Mouse (Mus musculus) thymus, adult 2 months (tissue): ENCODE results near the gene Mindy3. TPM values are rescaled to one million over a fixed set of nuclear protein-coding genes. Genes with fewer than 3 reads are reported as not detected.

Source experiments
- DNase-seq: peaks from one replicate; pipeline ENCODE4 v3.0.0; 2021
- H3K27ac ChIP-seq: fragments of 200-500 bp; 2 replicates; pipeline ENCODE4 v1.5.1; 2012; ENCODE audit warnings: low read length, control low read depth; ENCODE audit not compliant: control insufficient read depth, insufficient read depth
- H3K27me3 ChIP-seq: fragments of 200-500 bp; 2 replicates; pipeline ENCODE4 v1.6.1; 2012; ENCODE audit warnings: mild to moderate bottlenecking, low read length, moderate library complexity, mixed read lengths; ENCODE audit not compliant: control insufficient read depth, insufficient read depth
- H3K36me3 ChIP-seq: fragments of 200-500 bp; 2 replicates; pipeline ENCODE4 v1.6.1; 2012; ENCODE audit warnings: mild to moderate bottlenecking, low read length, moderate library complexity; ENCODE audit not compliant: control insufficient read depth, insufficient read depth
- H3K4me1 ChIP-seq: fragments of 200-500 bp; replicated peaks from 2 replicates; pipeline ENCODE4 v1.6.1; 2012; ENCODE audit warnings: low read length; ENCODE audit not compliant: control insufficient read depth, insufficient read depth
- H3K4me3 ChIP-seq: fragments of 200-500 bp; 2 replicates; pipeline ENCODE4 v1.5.1; 2012; ENCODE audit warnings: mild to moderate bottlenecking, low read length, control low read depth, moderate library complexity; ENCODE audit not compliant: control insufficient read depth, insufficient read depth
- CTCF ChIP-seq: fragments of 200-500 bp; IDR thresholded peaks from 2 replicates; pipeline ENCODE4 v1.5.1; 2012; ENCODE audit warnings: mild to moderate bottlenecking, control low read depth, low read length, moderate library complexity, borderline replicate concordance; ENCODE audit not compliant: control insufficient read depth, poor library complexity, insufficient read depth; ENCODE audit errors: extremely low read depth
- POLR2A ChIP-seq: fragments of 200-500 bp; IDR thresholded peaks from 2 replicates; pipeline ENCODE4 v1.6.1; 2012; ENCODE audit warnings: mild to moderate bottlenecking, low read length, control low read depth, moderate library complexity; ENCODE audit not compliant: control insufficient read depth, poor library complexity, insufficient read depth; ENCODE audit errors: extremely low read depth
- WGBS: fragments of 180-500 bp; shearing (Covaris S2); methylation state at CpG from one replicate; pipeline ENCODE4 v1.1.7; 2018; 5-methylcytosine and 5-hydroxymethylcytosine counted together
- polyA plus RNA-seq: library from polyadenylated mRNA; depleted of rRNA; stranded (reverse); fragments of >200 nt; gene quantifications from 2 replicates; pipeline ENCODE4 v1.2.3, GENCODE M21; 2012

Gene Mindy3
- polyA plus RNA-seq, 1 experiment, result 137 TPM

DNA sequence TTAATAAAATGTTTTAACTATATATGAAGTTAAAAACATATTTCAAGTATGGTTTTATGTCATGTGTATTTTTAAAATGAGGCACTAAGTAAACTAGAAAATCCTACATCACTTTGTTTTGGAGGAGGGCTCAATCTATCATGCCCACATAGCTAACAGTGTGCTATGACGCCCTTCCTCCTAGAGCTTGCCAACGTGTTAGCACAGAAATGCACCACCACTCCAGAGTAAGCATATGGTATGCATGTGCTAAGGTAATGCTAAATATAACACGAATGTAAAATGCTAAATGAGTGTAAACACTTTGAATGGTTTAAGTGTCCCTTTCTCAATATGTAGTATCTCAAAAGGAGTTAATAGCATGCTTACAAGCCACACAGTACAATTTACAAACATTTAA lies 16.8 kb downstream of the Mindy3 start:
- no peak for DNase-seq
- Histone ChIP-seq H3K36me3 (peaks cover 10% of the 10 kb centered on the region), H3K4me3 (no peak overlapping the region), H3K27ac (no peak overlapping the region), H3K27me3 (no peaks in the 10 kb centered on the region), H3K4me1 (no peaks in the 10 kb centered on the region)
- TF ChIP-seq POLR2A (no peak), CTCF (no peak)
- 95% methylated on average over 3 of the region's 3 CpGs for WGBS

DNA sequence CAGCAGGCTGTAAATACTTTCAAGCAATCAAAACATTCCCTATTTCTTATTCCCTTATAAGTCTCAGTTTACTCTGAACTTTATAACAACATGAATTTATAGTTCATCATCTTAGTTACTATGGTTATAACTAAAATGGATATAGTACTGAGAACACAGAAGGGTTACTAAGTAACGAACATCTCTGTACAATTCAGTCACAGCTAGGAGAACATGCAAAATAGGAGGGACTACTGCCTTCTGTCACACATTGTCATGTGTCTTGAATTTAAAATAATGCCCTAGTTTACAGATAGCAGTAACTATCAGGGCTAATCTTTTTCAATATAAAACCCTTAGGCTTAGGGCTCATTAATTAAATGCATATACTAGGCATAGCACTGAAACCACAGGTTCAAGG lies 18.1 kb downstream of the Mindy3 start:
- WGBS, result 100% methylated on average over 1 of the region's 1 CpGs
- Histone ChIP-seq H3K27ac (no peak overlapping the region), H3K36me3 (peaks cover 13% of the 10 kb centered on the region), H3K27me3 (no peaks in the 10 kb centered on the region), H3K4me1 (no peaks in the 10 kb centered on the region), H3K4me3 (no peak overlapping the region)
- DNase-seq, result no peak
- TF ChIP-seq POLR2A (no peak), CTCF (no peak)

DNA sequence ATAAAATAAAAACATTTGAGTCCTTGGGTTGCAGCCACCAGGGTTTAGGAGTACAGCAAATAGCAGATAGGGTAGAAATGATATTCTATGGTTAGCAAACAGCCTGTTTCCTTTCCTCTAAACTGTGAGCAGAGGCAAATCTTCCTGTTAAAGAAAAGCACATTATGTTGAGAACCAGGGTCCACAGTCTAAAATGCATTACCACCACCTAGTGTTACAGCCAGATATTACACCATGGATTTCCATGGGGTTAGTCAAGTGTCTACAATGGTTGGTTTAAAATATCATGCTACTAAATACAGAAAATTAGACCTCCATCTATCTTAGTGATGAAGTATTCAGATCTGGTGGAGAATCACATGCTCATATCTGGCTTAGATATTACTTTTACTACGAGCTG lies 30.2 kb downstream of the Mindy3 start:
- TF ChIP-seq CTCF (no peak), POLR2A (no peak)
- H3K36me3 ChIP-seq, result peaks cover 20% of the 10 kb centered on the region
- H3K27ac ChIP-seq, result no peak overlapping the region
- DNase-seq, result peak; percentile 30
- H3K27me3 ChIP-seq, result no peaks in the 10 kb centered on the region
- H3K4me1 ChIP-seq, result no peaks in the 10 kb centered on the region
- WGBS, result 87% methylated on average over 1 of the region's 1 CpGs
- H3K4me3 ChIP-seq, result no peak overlapping the region

DNA sequence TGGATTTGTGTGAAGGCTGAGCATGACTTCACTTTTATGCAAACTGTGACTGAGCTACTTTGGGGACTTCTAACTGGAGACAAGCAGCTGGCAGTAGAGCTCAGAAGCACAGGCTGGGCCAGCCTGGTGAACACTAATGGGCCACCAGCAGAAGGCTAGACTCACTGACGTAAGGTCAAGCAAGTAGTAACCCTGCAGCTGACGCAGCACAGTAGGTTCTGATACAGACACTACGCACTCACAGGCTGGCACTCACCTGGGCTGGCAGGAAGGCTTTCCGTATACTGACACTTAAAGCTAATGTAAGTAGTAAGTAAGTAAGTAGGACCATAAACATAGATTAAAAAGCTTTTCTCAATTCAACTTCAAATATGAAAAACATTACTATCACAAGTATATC lies 30.7 kb downstream of the Mindy3 start:
- WGBS, result 99% methylated on average over 4 of the region's 4 CpGs
- H3K27ac ChIP-seq, result no peak overlapping the region
- no peak for TF ChIP-seq CTCF
- no peak for TF ChIP-seq POLR2A

DNA sequence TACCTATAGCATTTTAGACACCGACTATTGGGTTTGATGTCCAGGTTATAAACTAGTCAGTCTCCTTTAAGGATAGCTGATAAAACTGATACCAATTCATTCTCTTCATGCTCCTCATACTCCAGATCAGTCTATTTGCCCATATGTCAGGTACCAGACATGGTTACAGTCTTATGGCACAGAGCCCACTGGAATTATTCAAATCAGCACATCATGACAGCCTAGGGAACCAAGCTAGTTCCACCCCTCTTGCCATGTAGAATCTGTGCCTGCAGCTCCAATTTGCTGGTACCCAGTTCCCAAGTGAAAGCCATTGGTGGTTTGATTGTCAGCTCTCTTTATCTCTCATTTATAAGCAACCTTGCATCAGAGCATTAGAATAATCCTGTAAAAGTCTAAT lies 34.9 kb downstream of the Mindy3 start:
- Histone ChIP-seq H3K36me3 (peaks cover 32% of the 10 kb centered on the region), H3K27ac (no peak overlapping the region), H3K4me3 (no peak overlapping the region), H3K27me3 (no peaks in the 10 kb centered on the region), H3K4me1 (no peaks in the 10 kb centered on the region)
- TF ChIP-seq POLR2A, result no peak
- no peak for TF ChIP-seq CTCF
- WGBS, result 100% methylated on average over 1 of the region's 1 CpGs
- DNase-seq, result no peak

More for the DNA sequence above, 30.7 kb downstream of the Mindy3 start:
- no peak for DNase-seq
- peaks cover 24% of the 10 kb centered on the region for H3K36me3 ChIP-seq
- no peaks in the 10 kb centered on the region for H3K27me3 ChIP-seq
- H3K4me1 ChIP-seq, result no peaks in the 10 kb centered on the region
- no peak overlapping the region for H3K4me3 ChIP-seq

DNA sequence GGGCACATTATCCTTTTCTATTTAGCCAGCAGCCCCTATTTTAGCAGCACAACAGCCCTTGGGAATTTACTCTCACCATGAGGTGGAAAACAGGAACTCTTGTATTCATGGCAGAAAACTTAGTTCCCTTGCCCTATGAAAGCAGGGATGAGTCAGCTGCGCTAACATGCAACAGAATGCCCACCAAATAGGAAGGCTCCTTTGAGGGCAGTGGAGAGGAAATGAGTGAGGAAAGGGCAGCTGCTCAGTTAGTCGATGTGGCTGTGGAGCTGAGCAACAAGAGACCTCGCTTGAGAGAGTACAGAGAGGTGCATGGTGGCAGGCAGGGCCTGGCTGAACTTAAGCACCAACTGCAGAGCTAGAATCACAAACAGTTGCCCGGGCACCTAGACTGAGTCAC lies 36.6 kb downstream of the Mindy3 start:
- Histone ChIP-seq H3K27me3 (no peaks in the 10 kb centered on the region), H3K4me3 (no peak overlapping the region), H3K27ac (no peak overlapping the region), H3K4me1 (no peaks in the 10 kb centered on the region), H3K36me3 (peaks cover 32% of the 10 kb centered on the region)
- 66% methylated on average over 4 of the region's 4 CpGs for WGBS
- no peak for TF ChIP-seq CTCF
- no peak for DNase-seq

DNA sequence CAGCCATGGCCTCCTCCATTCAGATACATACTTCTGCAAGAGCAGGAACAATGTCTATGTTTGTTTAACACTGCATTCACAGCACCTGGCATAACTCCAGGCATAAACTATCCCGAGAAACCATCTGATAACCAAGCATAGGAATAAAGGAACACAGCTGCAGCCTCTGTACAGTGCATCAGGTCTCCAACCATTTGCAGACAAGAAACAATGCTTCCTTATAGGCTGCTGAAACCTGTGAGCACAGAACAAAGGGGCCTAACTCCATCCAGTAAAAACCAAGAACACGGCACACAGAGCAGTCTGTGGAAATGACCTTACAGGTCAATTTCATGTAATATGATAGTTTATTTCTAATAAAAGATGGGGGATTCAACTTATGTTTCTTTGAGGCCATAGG lies 39.0 kb downstream of the Mindy3 start:
- WGBS, result 94% methylated on average over 2 of the region's 2 CpGs
- no peaks in the 10 kb centered on the region for H3K27me3 ChIP-seq

More for the DNA sequence above, 39.0 kb downstream of the Mindy3 start:
- peaks cover 19% of the 10 kb centered on the region; the same call in 1 of the 2 replicates for H3K36me3 ChIP-seq
- no peak for DNase-seq
- H3K4me1 ChIP-seq, result no peaks in the 10 kb centered on the region
- TF ChIP-seq CTCF, result no peak
- TF ChIP-seq POLR2A, result no peak
- H3K4me3 ChIP-seq, result no peak overlapping the region
- no peak overlapping the region for H3K27ac ChIP-seq
